Mouse (Mus musculus) midbrain, postnatal 0 days (tissue): Measurements from ENCODE around the gene Pcsk5. TPM values are rescaled to one million over a fixed set of nuclear protein-coding genes. Genes with fewer than 3 reads are reported as not detected.

Experiments used
- ATAC-seq: fragments of 200-750 bp; cut with Nextera tagmentation; 2 replicates; pipeline ENCODE4 v1.8.0; 2017; ENCODE audit warnings: moderate number of reproducible peaks, mild to moderate bottlenecking, moderate TSS enrichment, moderate library complexity; ENCODE audit not compliant: low FRiP score
- DNase-seq: peaks from one replicate; pipeline ENCODE4 v3.0.0-alpha.2; 2015; ENCODE audit warnings: low spot score
- H3K27ac ChIP-seq: fragments of 300-500 bp; sonication (generic); 2 replicates; pipeline ENCODE4 v1.5.1; 2014; ENCODE audit warnings: low read depth, mild to moderate bottlenecking, low read length, mixed read lengths
- H3K27me3 ChIP-seq: fragments of 300-500 bp; sonication (generic); 2 replicates; pipeline ENCODE4 v1.6.1; 2014; ENCODE audit warnings: low read length, control low read depth, mixed read lengths; ENCODE audit not compliant: insufficient read depth
- H3K36me3 ChIP-seq: fragments of 300-500 bp; sonication (generic); 2 replicates; pipeline ENCODE4 v1.6.1; 2014; ENCODE audit warnings: low read length, control low read depth, mixed read lengths; ENCODE audit not compliant: insufficient read depth
- H3K4me1 ChIP-seq: fragments of 300-500 bp; sonication (generic); 2 replicates; pipeline ENCODE4 v1.6.1; 2014; ENCODE audit warnings: mild to moderate bottlenecking, control low read depth, antibody characterized with exemption, low read length, mixed read lengths; ENCODE audit not compliant: insufficient read depth
- H3K4me2 ChIP-seq: fragments of 300-500 bp; sonication (generic); 2 replicates; pipeline ENCODE4 v1.6.1; 2014; ENCODE audit warnings: low read depth, mild to moderate bottlenecking, low read length, mixed read lengths; ENCODE audit not compliant: poor library complexity, severe bottlenecking
- H3K4me3 ChIP-seq: fragments of 300-500 bp; sonication (generic); 2 replicates; pipeline ENCODE4 v1.5.1; 2014; ENCODE audit warnings: low read depth, mild to moderate bottlenecking, low read length, moderate library complexity
- H3K9ac ChIP-seq: fragments of 300-500 bp; sonication (generic); replicated peaks from 2 replicates; pipeline ENCODE4 v1.6.1; 2014; ENCODE audit warnings: mild to moderate bottlenecking, low read length, moderate library complexity, mixed read lengths; ENCODE audit not compliant: poor library complexity, severe bottlenecking
- H3K9me3 ChIP-seq: fragments of 300-500 bp; sonication (generic); 2 replicates; pipeline ENCODE4 v1.6.1; 2016; ENCODE audit warnings: low read length, control low read depth
- CTCF ChIP-seq: IDR thresholded peaks from 2 replicates; pipeline ENCODE4 v1.5.1; 2016; ENCODE audit warnings: antibody characterized with exemption, mild to moderate bottlenecking
- WGBS: fragments of 180-500 bp; shearing (Covaris S2); extraction: QIAGEN DNeasy Blood & Tissue Kit; methylation state at CpG from one replicate; pipeline ENCODE4 v1.1.7; 2014; 5-methylcytosine and 5-hydroxymethylcytosine counted together
- polyA plus RNA-seq: library from polyadenylated mRNA; unstranded; fragments of >200 nt; fragmentation: Nextera tagmentation; extraction: Ambion mirVana; gene quantifications from 2 replicates; pipeline ENCODE4 v1.2.1, GENCODE M21; 2015
- total RNA-seq: library from RNA; depleted of rRNA; stranded (reverse); fragments of >200 nt; gene quantifications from 2 replicates; pipeline ENCODE4 v1.2.3, GENCODE M21; 2014

The Pcsk5 gene
- total and polyA plus RNA-seq, 2 experiments from 2014 or later, result 8.8 TPM

DNA sequence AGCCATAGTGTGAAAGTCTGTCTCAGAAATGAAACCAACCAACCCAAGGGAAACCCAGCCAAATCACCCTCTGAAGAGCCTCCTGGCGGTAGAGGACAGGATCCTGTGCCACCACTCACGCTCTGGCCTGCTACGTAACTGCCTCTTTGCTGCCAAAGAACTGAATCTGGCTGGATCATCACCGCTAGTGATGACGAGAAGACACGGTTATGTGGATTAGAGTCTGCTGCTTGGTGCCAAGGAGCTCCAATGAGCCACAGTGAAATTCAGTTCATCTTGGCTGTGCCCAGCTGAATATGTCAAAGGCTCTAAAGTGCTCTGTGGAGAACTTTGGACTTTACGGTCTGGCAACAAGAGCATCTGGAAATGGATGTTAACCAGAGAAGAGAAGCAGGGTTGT is 282.3 kb downstream of the Pcsk5 start:
- peak; percentile 5 for DNase-seq
- no peak for ATAC-seq
- Histone ChIP-seq H3K27ac (no peak overlapping the region), H3K9ac (no peak overlapping the region), H3K9me3 (no peaks in the 10 kb centered on the region), H3K4me1 (no peaks in the 10 kb centered on the region), H3K27me3 (no peaks in the 10 kb centered on the region), H3K36me3 (no peaks in the 10 kb centered on the region), H3K4me2 (no peak overlapping the region), H3K4me3 (no peak overlapping the region)
- WGBS, result 93% methylated on average over 7 of the region's 7 CpGs
- TF ChIP-seq CTCF, result no peak

DNA sequence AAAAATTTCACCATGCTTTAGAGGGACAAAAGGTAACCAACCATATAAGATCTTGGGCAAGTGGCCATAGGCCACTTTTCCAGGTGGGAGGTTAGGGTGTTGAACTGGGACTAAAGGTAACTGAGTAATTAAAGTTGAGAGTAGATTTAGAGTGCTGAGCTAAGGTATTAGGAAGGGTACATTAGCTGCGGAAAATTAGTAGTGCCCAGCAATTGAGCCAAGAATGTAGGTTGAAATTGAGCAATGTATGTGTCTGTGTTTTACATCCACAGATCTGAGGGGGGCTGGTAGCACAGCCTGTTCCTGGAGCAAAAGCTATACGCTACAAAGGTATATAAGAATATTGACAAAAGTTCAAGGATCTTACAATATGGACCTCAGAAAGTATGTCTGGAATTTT is 282.9 kb downstream of the Pcsk5 start:
- no peak overlapping the region for H3K27ac ChIP-seq
- DNase-seq (no peak), ATAC-seq (no peak)
- no peak overlapping the region for H3K4me3 ChIP-seq
- WGBS, result 92% methylated on average over 2 of the region's 2 CpGs
- no peaks in the 10 kb centered on the region for H3K9me3 ChIP-seq
- H3K4me2 ChIP-seq, result no peak overlapping the region
- H3K27me3 ChIP-seq, result no peaks in the 10 kb centered on the region
- H3K4me1 ChIP-seq, result no peaks in the 10 kb centered on the region
- TF ChIP-seq CTCF, result no peak
- H3K9ac ChIP-seq, result no peak overlapping the region
- H3K36me3 ChIP-seq, result no peaks in the 10 kb centered on the region

DNA sequence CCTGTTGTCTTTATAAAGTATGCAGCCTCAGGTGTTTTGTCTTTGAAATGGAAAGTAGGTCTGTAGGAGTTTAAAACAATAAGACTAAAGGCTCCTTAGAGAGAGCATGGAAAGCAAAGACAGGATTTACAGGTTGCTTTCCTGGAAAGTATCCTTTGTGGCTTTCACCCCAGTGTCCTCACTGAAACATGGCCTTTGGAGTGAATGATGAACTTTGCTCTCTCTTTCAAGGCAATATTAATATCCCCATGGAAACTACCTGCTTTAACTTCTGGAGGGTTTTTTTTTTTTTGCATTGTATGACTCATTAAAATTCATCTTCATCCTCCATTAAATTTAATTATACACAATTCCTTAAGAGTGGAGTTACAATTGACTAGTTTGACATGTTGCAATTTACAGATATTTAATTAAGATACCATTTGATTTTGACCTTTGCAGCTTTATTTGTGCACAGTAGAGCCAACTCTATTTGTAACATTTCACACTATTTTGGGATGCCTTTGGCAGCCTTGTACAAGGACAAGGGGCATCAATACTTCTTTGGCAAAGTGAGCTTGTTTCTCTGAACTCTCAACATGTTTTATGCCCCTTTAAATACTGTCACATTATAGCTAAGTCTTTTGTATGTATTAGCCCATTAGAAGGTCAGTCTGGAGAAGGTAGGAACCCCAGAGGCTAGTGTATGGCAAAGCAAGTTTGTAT is 283.9 kb downstream of the Pcsk5 start:
- no peak for DNase-seq
- no peak for TF ChIP-seq CTCF
- Histone ChIP-seq H3K27me3 (no peaks in the 10 kb centered on the region), H3K4me3 (no peak overlapping the region), H3K36me3 (no peaks in the 10 kb centered on the region), H3K9me3 (no peaks in the 10 kb centered on the region), H3K9ac (no peak overlapping the region), H3K4me1 (no peaks in the 10 kb centered on the region), H3K4me2 (no peak overlapping the region), H3K27ac (no peak overlapping the region)
- ATAC-seq, result no peak

DNA sequence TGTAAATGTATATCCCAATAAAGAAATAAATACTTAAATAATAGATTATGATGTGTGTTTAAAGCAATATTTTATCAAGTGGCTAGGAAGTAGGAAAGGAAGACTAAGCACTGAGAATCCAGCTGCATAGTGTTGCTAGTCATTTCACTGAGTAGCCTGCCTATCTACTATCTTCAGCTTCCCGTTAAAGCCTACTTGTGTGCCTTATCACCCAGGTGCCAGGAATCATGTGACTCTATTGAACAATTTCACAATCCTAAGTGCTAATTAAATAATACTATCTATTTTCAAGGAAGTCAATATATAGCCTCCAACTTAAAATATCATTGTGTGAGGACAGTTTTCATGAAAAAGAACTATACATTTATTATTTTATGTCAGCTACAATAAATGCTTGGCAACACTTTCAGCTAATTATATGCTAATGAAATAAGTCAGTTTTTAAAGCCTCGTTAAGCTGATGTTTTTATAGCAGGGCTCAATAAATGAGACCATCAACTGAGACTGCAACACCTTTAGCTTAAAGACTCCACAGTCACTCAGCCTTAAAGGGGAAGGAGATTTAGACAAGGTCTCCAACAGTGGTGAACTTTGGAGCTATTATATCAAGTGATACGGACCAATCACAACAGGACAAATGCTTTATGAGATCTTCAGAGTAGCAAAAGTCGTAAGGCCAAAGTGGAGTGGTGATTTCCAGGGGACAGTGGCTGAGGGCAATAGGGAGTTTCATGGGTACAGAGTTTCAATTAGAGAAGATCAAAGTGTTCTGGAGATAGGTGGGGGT is 308.5 kb downstream of the Pcsk5 start:
- ATAC-seq (no peak), DNase-seq (no peak)
- Histone ChIP-seq H3K9me3 (no peaks in the 10 kb centered on the region), H3K27ac (no peak overlapping the region), H3K4me1 (no peaks in the 10 kb centered on the region), H3K9ac (no peak overlapping the region), H3K4me2 (no peak overlapping the region), H3K27me3 (no peaks in the 10 kb centered on the region), H3K4me3 (no peak overlapping the region), H3K36me3 (no peaks in the 10 kb centered on the region)
- 74% methylated on average over 4 of the region's 4 CpGs for WGBS
- TF ChIP-seq CTCF, result no peak

DNA sequence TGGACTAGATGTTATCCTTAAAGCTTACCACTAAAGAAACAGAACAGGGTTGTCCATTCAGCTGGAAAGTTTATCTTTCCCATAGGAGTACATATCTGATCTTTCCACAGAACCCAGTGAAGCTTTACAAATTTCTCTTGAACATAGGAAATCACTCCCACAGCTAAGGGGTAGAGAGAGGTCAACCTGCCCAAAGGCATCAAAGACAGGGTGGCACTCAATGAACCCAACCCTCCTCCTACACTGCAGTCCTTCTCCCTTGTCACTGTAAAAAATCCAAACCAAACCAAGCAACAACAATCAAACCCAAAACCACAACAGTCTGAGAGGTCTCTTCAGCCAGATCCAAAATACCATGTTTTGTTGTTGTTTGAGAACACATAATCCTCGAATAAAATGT is 311.9 kb downstream of the Pcsk5 start:
- H3K4me3 ChIP-seq, result no peak overlapping the region
- 66% methylated on average over 1 of the region's 1 CpGs for WGBS
- no peak for TF ChIP-seq CTCF
- no peak overlapping the region for H3K9ac ChIP-seq
- no peaks in the 10 kb centered on the region for H3K9me3 ChIP-seq
- no peak overlapping the region for H3K27ac ChIP-seq
- DNase-seq (no peak), ATAC-seq (no peak)
- no peak overlapping the region for H3K4me2 ChIP-seq
- no peaks in the 10 kb centered on the region for H3K36me3 ChIP-seq
- no peaks in the 10 kb centered on the region for H3K27me3 ChIP-seq
- H3K4me1 ChIP-seq, result no peaks in the 10 kb centered on the region

DNA sequence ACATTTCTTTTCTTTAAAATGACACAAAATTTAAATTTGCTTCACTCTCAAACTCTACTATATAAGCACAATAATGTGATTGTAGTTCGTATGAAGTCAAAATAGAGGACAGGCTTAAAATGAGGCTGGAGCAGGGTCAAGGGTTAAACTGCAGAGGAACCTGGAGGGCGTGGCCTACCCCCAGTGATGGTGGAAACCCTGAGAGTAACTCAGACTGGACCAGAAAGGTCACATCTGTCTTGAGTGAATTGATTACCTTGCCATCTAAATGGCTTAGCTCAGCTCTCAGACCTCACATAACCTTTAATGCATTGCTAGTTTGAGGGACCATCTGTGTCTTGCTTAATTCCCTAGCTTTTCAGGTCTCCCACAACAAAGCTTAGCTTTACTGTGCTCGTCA is 323.0 kb downstream of the Pcsk5 start:
- Histone ChIP-seq H3K36me3 (no peaks in the 10 kb centered on the region), H3K4me1 (no peaks in the 10 kb centered on the region), H3K27me3 (no peaks in the 10 kb centered on the region), H3K9ac (no peak overlapping the region), H3K27ac (no peak overlapping the region), H3K4me2 (no peak overlapping the region), H3K9me3 (no peaks in the 10 kb centered on the region), H3K4me3 (no peak overlapping the region)
- WGBS, result 76% methylated on average over 3 of the region's 3 CpGs
- TF ChIP-seq CTCF, result no peak
- ATAC-seq (no peak), DNase-seq (no peak)
